Mouse (Mus musculus) liver, embryonic 14.5 days (tissue): ENCODE measurements around the gene Anp32b.
A peak's percentile ranks its signal among the peaks of the same experiment; 100 is the strongest.

Source experiments
- CTCF ChIP-seq: IDR thresholded peaks from 2 replicates; pipeline ENCODE4 v1.5.1; 2016; ENCODE audit warnings: antibody characterized with exemption, low read depth, control low read depth
- EP300 ChIP-seq: IDR thresholded peaks from 2 replicates; pipeline ENCODE4 v1.6.1; 2016; ENCODE audit warnings: antibody characterized with exemption, low read depth

DNA sequence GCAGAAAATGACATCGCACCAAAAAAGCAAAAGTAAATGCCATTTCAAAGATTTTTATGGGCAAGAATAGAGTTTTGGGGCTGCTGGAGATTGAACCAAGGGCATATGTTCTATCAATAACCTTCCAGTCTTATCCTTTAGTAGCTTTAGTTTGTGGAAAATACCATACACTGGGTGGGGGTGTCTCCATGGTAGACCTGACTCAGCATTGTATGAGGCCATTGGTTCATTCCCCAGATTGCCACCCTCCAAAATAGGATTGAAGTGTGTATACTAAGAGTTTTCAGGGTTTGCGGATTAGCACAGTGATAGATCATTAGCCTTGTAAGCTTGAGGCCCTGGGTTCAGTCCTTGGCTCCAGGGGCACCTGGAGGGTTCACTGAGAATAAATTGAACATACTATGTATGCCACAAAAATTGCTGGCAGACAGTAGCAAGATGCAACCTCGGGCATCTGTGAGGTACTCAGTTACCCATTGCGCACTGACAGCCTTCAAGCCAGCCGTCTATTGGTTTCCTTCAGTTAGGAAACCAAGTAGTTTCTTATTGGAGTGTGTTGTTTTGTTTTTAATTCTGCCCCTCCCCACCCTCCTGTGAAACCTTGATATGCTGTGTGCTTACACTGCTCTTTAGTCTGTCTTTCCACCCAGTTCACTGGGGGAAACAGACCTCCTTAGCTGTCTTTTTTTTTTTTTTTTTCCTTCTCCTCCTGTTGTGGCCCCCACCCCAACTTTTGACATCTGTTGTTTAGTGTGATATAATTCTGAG is 3.6 kb downstream of the Anp32b start:
- no peak for TF ChIP-seq CTCF
- peak; percentile 45; the same call in 1 of the 2 replicates for TF ChIP-seq EP300
